Mouse (Mus musculus) limb, embryonic 15.5 days (tissue): ENCODE results near the gene Phf19. TPM values are rescaled to one million over a fixed set of nuclear protein-coding genes. Genes with fewer than 3 reads are reported as not detected.

Experiments
- ATAC-seq: fragments of 200-750 bp; cut with Nextera tagmentation; 2 replicates; pipeline ENCODE4 v1.8.0; 2017; ENCODE audit warnings: low read depth, moderate TSS enrichment; ENCODE audit not compliant: insufficient number of reproducible peaks, low FRiP score, low TSS enrichment
- H3K27ac ChIP-seq: fragments of 300-500 bp; sonication (generic); 2 replicates; pipeline ENCODE4 v1.5.1; 2015; ENCODE audit warnings: moderate library complexity, mild to moderate bottlenecking, inconsistent platforms
- H3K27me3 ChIP-seq: fragments of 300-500 bp; sonication (generic); 2 replicates; pipeline ENCODE4 v1.6.1; 2015; ENCODE audit warnings: inconsistent platforms
- H3K36me3 ChIP-seq: fragments of 300-500 bp; sonication (generic); 2 replicates; pipeline ENCODE4 v1.6.1; 2015; ENCODE audit warnings: inconsistent platforms
- H3K4me1 ChIP-seq: fragments of 300-500 bp; sonication (generic); 2 replicates; pipeline ENCODE4 v1.6.1; 2015; ENCODE audit warnings: inconsistent platforms
- H3K4me2 ChIP-seq: fragments of 300-500 bp; sonication (generic); 2 replicates; pipeline ENCODE4 v1.6.1; 2015; ENCODE audit warnings: mild to moderate bottlenecking, inconsistent platforms
- H3K4me3 ChIP-seq: fragments of 300-500 bp; sonication (generic); 2 replicates; pipeline ENCODE4 v1.5.1; 2015; ENCODE audit warnings: mild to moderate bottlenecking, inconsistent platforms
- H3K9ac ChIP-seq: fragments of 300-500 bp; sonication (generic); 2 replicates; pipeline ENCODE4 v1.6.1; 2015; ENCODE audit warnings: inconsistent platforms
- H3K9me3 ChIP-seq: fragments of 300-500 bp; sonication (generic); 2 replicates; pipeline ENCODE4 v1.6.1; 2016; ENCODE audit warnings: inconsistent platforms
- WGBS: fragments of 180-500 bp; shearing (Covaris S2); methylation state at CpG from one replicate; pipeline ENCODE4 v1.1.7; 2015; 5-methylcytosine and 5-hydroxymethylcytosine counted together
- polyA plus RNA-seq: library from polyadenylated mRNA; unstranded; fragments of >200 nt; fragmentation: Nextera tagmentation; extraction: Ambion mirVana; gene quantifications from 2 replicates; pipeline ENCODE4 v1.2.1, GENCODE M21; 2015

The Phf19 gene
- polyA plus RNA-seq, 1 experiment from 2014 or later = 7.3 TPM

- peak overlapping the region; percentile 36 for H3K4me3 ChIP-seq
- under 1% methylated on average over 34 of the region's 34 CpGs for WGBS
- H3K4me1 ChIP-seq = peaks cover 27% of the 10 kb centered on the region
- H3K27ac ChIP-seq = peak overlapping the region; percentile 70
- peak; percentile 97 for ATAC-seq
- peaks cover 7% of the 10 kb centered on the region for H3K36me3 ChIP-seq
- H3K27me3 ChIP-seq = peaks cover 17% of the 10 kb centered on the region; the same call in 1 of the 2 replicates
- no peaks in the 10 kb centered on the region for H3K9me3 ChIP-seq
- peak overlapping the region; percentile 63 for H3K4me2 ChIP-seq
- no peak overlapping the region for H3K9ac ChIP-seq
Observed at GRCm38 (mm10) chr2:34904849-34905542, 8.8 kb downstream of the Phf19 start.

GRCm38 (mm10) chr2:34903652-34904405 is 10.0 kb downstream of the Phf19 start:
- no peak overlapping the region for H3K27ac ChIP-seq
- WGBS = 81% methylated on average over 4 of the region's 4 CpGs
- peaks cover 7% of the 10 kb centered on the region for H3K36me3 ChIP-seq
- H3K27me3 ChIP-seq = peaks cover 11% of the 10 kb centered on the region; the same call in 1 of the 2 replicates
- H3K9me3 ChIP-seq = no peaks in the 10 kb centered on the region
- H3K4me3 ChIP-seq = no peak overlapping the region
- H3K4me2 ChIP-seq = no peak overlapping the region
- no peak for ATAC-seq
- H3K4me1 ChIP-seq = peaks cover 27% of the 10 kb centered on the region
- H3K9ac ChIP-seq = no peak overlapping the region

GRCm38 (mm10) chr2:34903191-34903590 is 10.6 kb downstream of the Phf19 start:
- ATAC-seq = no peak

GRCm38 (mm10) chr2:34902731-34903130 is 11.1 kb downstream of the Phf19 start:
- H3K27me3 ChIP-seq = peaks cover 10% of the 10 kb centered on the region; the same call in 1 of the 2 replicates
- no peak for ATAC-seq
- no peak overlapping the region for H3K27ac ChIP-seq
- H3K9ac ChIP-seq = no peak overlapping the region
- H3K4me1 ChIP-seq = peaks cover 27% of the 10 kb centered on the region
- H3K4me3 ChIP-seq = no peak overlapping the region
- peaks cover 7% of the 10 kb centered on the region for H3K36me3 ChIP-seq
- WGBS = 77% methylated on average over 6 of the region's 6 CpGs
- no peak overlapping the region for H3K4me2 ChIP-seq
- H3K9me3 ChIP-seq = no peaks in the 10 kb centered on the region

More at GRCm38 (mm10) chr2:34903191-34903590, 10.6 kb downstream of the Phf19 start:
- 84% methylated on average over 7 of the region's 7 CpGs for WGBS
- H3K27me3 ChIP-seq = peaks cover 10% of the 10 kb centered on the region; the same call in 1 of the 2 replicates
- H3K4me3 ChIP-seq = no peak overlapping the region
- no peaks in the 10 kb centered on the region for H3K9me3 ChIP-seq
- peaks cover 27% of the 10 kb centered on the region for H3K4me1 ChIP-seq
- H3K27ac ChIP-seq = no peak overlapping the region
- peaks cover 7% of the 10 kb centered on the region for H3K36me3 ChIP-seq
- no peak overlapping the region for H3K9ac ChIP-seq
- H3K4me2 ChIP-seq = no peak overlapping the region

GRCm38 (mm10) chr2:34901726-34902125 is 12.1 kb downstream of the Phf19 start:
- Histone ChIP-seq H3K27ac (no peak overlapping the region), H3K4me3 (no peak overlapping the region), H3K4me1 (peaks cover 26% of the 10 kb centered on the region), H3K9me3 (no peaks in the 10 kb centered on the region), H3K9ac (no peak overlapping the region), H3K27me3 (peaks cover 9% of the 10 kb centered on the region; the same call in 1 of the 2 replicates), H3K36me3 (peaks cover 7% of the 10 kb centered on the region), H3K4me2 (no peak overlapping the region)
- no peak for ATAC-seq
- 68% methylated on average over 4 of the region's 4 CpGs for WGBS

GRCm38 (mm10) chr2:34900412-34900811 is 13.4 kb downstream of the Phf19 start:
- Histone ChIP-seq H3K27me3 (peaks cover 6% of the 10 kb centered on the region; the same call in 1 of the 2 replicates), H3K9me3 (no peaks in the 10 kb centered on the region), H3K36me3 (peaks cover 7% of the 10 kb centered on the region), H3K27ac (no peak overlapping the region), H3K4me2 (no peak overlapping the region), H3K4me3 (no peak overlapping the region), H3K9ac (no peak overlapping the region), H3K4me1 (peaks cover 21% of the 10 kb centered on the region)
- no peak for ATAC-seq
- 74% methylated on average over 1 of the region's 1 CpGs for WGBS

GRCm38 (mm10) chr2:34899682-34900081 is 14.1 kb downstream of the Phf19 start:
- ATAC-seq = no peak
- H3K27ac ChIP-seq = no peak overlapping the region
- no peaks in the 10 kb centered on the region for H3K9me3 ChIP-seq
- peaks cover 17% of the 10 kb centered on the region for H3K4me1 ChIP-seq
- H3K4me2 ChIP-seq = no peak overlapping the region
- H3K27me3 ChIP-seq = peaks cover 6% of the 10 kb centered on the region; the same call in 1 of the 2 replicates
- 81% methylated on average over 11 of the region's 11 CpGs for WGBS
- no peak overlapping the region for H3K4me3 ChIP-seq
- no peak overlapping the region for H3K9ac ChIP-seq
- peaks cover 7% of the 10 kb centered on the region for H3K36me3 ChIP-seq

- H3K9ac ChIP-seq = no peak overlapping the region
- H3K4me3 ChIP-seq = no peak overlapping the region
- 0 out of 2 replicates have a peak, but pooled peaks cover 4% of the 10 kb centered on the region for H3K4me1 ChIP-seq
- H3K36me3 ChIP-seq = peaks cover 7% of the 10 kb centered on the region
- no peaks in the 10 kb centered on the region for H3K9me3 ChIP-seq
- peaks cover 6% of the 10 kb centered on the region; the same call in 1 of the 2 replicates for H3K27me3 ChIP-seq
- H3K4me2 ChIP-seq = no peak overlapping the region
- no peak overlapping the region for H3K27ac ChIP-seq
- no peak for ATAC-seq
- WGBS = 24% methylated on average over 10 of the region's 10 CpGs
Observed at GRCm38 (mm10) chr2:34897820-34898219, 16.0 kb downstream of the Phf19 start.

GRCm38 (mm10) chr2:34896821-34897460 is 16.9 kb downstream of the Phf19 start:
- no peak overlapping the region for H3K27ac ChIP-seq
- H3K4me3 ChIP-seq = no peak overlapping the region
- H3K9ac ChIP-seq = no peak overlapping the region
- H3K4me1 ChIP-seq = 0 out of 2 replicates have a peak, but pooled peaks cover 3% of the 10 kb centered on the region
- no peak overlapping the region for H3K4me2 ChIP-seq
- WGBS = 69% methylated on average over 17 of the region's 17 CpGs
- no peak for ATAC-seq
- no peaks in the 10 kb centered on the region for H3K9me3 ChIP-seq
- H3K27me3 ChIP-seq = peaks cover 6% of the 10 kb centered on the region; the same call in 1 of the 2 replicates
- H3K36me3 ChIP-seq = peaks cover 2% of the 10 kb centered on the region

GRCm38 (mm10) chr2:34895503-34896113 is 18.2 kb downstream of the Phf19 start:
- no peak overlapping the region for H3K27ac ChIP-seq
- H3K9ac ChIP-seq = no peak overlapping the region
- peaks cover 6% of the 10 kb centered on the region; the same call in 1 of the 2 replicates for H3K27me3 ChIP-seq
- H3K9me3 ChIP-seq = no peaks in the 10 kb centered on the region
- H3K36me3 ChIP-seq = no peaks in the 10 kb centered on the region; the same call in 1 of the 2 replicates
- no peak overlapping the region for H3K4me2 ChIP-seq
- WGBS = 84% methylated on average over 19 of the region's 19 CpGs
- no peak overlapping the region for H3K4me3 ChIP-seq
- 0 out of 2 replicates have a peak, but pooled peaks cover 3% of the 10 kb centered on the region for H3K4me1 ChIP-seq
- ATAC-seq = no peak

- no peaks in the 10 kb centered on the region; the same call in 1 of the 2 replicates for H3K36me3 ChIP-seq
- no peak overlapping the region for H3K27ac ChIP-seq
- ATAC-seq = no peak
- 66% methylated on average over 5 of the region's 5 CpGs for WGBS
- no peak overlapping the region for H3K4me2 ChIP-seq
- H3K27me3 ChIP-seq = 0 out of 2 replicates have a peak, but pooled peaks cover under 1% of the 10 kb centered on the region
- no peaks in the 10 kb centered on the region for H3K9me3 ChIP-seq
- H3K4me3 ChIP-seq = no peak overlapping the region
- H3K4me1 ChIP-seq = no peaks in the 10 kb centered on the region
- no peak overlapping the region for H3K9ac ChIP-seq
Observed at GRCm38 (mm10) chr2:34893950-34894349, 19.9 kb downstream of the Phf19 start.
